ENCODE assay signal across 8 mouse cellular contexts in the genomic region with DNA sequence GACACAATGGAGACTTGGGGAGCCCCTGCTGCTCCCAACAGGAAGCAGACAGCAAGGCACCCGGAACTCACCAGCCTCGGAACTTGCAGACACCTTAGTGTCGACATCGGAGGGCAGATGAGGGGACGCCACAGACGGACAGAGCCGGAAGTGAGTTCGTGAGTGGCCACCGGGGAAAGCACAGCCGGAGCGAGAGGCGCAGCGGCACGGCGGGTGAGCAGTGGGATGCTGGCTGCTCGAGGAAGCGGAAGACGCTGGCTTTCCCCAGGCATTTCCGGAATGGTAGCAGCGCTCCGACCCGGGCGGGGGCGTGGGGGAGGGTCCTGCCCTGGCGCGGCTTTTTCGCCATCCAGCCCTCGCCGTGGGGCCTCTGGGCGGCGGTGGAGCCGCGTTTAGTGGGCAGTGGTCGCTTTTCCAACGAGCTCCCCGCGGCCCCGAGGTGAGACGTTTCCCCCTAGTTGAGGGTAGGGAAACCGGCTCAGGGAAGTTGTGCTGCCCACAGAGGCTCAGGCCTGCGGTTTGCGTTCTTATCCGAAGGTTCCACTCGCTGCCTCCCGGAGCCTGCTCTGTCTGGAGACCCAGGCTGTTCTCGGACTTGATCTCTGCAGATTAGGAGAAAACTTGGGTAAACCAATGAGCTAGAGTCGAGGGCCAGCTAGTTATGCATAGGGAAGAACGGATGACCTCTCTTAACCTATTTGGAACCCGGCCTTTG. TPM values are rescaled to one million over a fixed set of nuclear protein-coding genes. Genes with fewer than 3 reads are reported as not detected.
A peak's percentile ranks its signal among the peaks of the same experiment; 100 is the strongest.
DNase-seq lines count a peak whose midpoint lies in the region; ATAC-seq and TF ChIP-seq lines count a peak whose summit lies in the region.

A gene (plus strand): TSS at position 120 of the 715 bp plus-strand sequence.
A gene (minus strand): TSS at position 227 of the 715 bp plus-strand sequence.

- H3K9ac ChIP-seq in ES-Bruce4 (ENCODE audit: low read depth, poor library complexity, severe bottlenecking), result peak within 1 kb of the TSS; percentile 91
- peak within 1 kb of the TSS; percentile 89 for H3K9ac ChIP-seq in forebrain, embryonic 13.5 days
- H3K9ac ChIP-seq in liver, postnatal 0 days (replicated peaks), result peak within 1 kb of the TSS; percentile 95
- H3K9ac ChIP-seq in neural tube, embryonic 14.5 days (replicated peaks; ENCODE audit: low read depth, low read length), result peak within 1 kb of the TSS; percentile 76

- H3K4me3 ChIP-seq in ES-Bruce4 (ENCODE audit: low read depth, low read length), result peak within 1 kb of the TSS; percentile 87
- peak within 1 kb of the TSS; percentile 78 for H3K4me3 ChIP-seq in forebrain, embryonic 13.5 days
- peak within 1 kb of the TSS; percentile 88 for H3K4me3 ChIP-seq in liver, postnatal 0 days (ENCODE audit: low read depth, low read length)
- H3K4me3 ChIP-seq in neural tube, embryonic 14.5 days (ENCODE audit: low read depth, low read length), result peak within 1 kb of the TSS; percentile 52

- TF ChIP-seq CTCF in ES-Bruce4 (IDR thresholded peaks at IDR 0.05; ENCODE audit: low read depth, low read length), result no peak
- TF ChIP-seq CTCF in liver, postnatal 0 days (IDR thresholded peaks at IDR 0.05; ENCODE audit: low read depth), result peak; percentile 39

- H3K27me3 ChIP-seq in ES-Bruce4 (ENCODE audit: control insufficient read depth, insufficient read depth, low read length, poor library complexity, severe bottlenecking), result no peaks in the 10 kb centered on the region
- no peaks in the 10 kb centered on the region for H3K27me3 ChIP-seq in forebrain, embryonic 13.5 days
- no peaks in the 10 kb centered on the region for H3K27me3 ChIP-seq in liver, postnatal 0 days (ENCODE audit: insufficient read depth, low read length)
- no peaks in the 10 kb centered on the region for H3K27me3 ChIP-seq in neural tube, embryonic 14.5 days (ENCODE audit: control insufficient read depth, insufficient read depth, low read length)

- intact Hi-C loops in heart, postnatal 10 days (cut with DNase I), result loop anchor here (2.0 kb wide), 1 partner anchor 26 kb away; a partner anchor contains a TSS

- TF ChIP-seq EP300 in ES-Bruce4 (IDR thresholded peaks at IDR 0.05; ENCODE audit: insufficient read depth, low read depth, low read length), result peak; percentile 81; the same call in 1 of the 2 replicates
- no peak; the same call in 1 of the 2 replicates for TF ChIP-seq EP300 in liver, postnatal 0 days (IDR thresholded peaks at IDR 0.05; ENCODE audit: low read depth)

- H3K4me2 ChIP-seq in forebrain, embryonic 13.5 days, result peak within 1 kb of the TSS; percentile 81
- H3K4me2 ChIP-seq in liver, postnatal 0 days (ENCODE audit: low read depth, low read length), result peak within 1 kb of the TSS; percentile 90
- H3K4me2 ChIP-seq in neural tube, embryonic 14.5 days (ENCODE audit: low read depth, low read length), result peak within 1 kb of the TSS; percentile 64

- DNase-seq in heart, postnatal 10 days, result peak; percentile 91 to 93
- DNase-seq in large intestine, adult 2 months (ENCODE audit: low read depth, low spot score), result peak; percentile 64
- peak; percentile 93 for DNase-seq in liver, postnatal 0 days
- peak; percentile 85 for DNase-seq in testis, postnatal 10 days (ENCODE audit: low spot score)

- peak within 1 kb of the TSS; percentile 76 for H3K27ac ChIP-seq in ES-Bruce4 (ENCODE audit: insufficient read depth, low read length)
- H3K27ac ChIP-seq in forebrain, embryonic 13.5 days, result peak within 1 kb of the TSS; percentile 92
- H3K27ac ChIP-seq in liver, postnatal 0 days (ENCODE audit: low read depth), result peak within 1 kb of the TSS; percentile 98
- H3K27ac ChIP-seq in neural tube, embryonic 14.5 days (ENCODE audit: low read depth, low read length), result peak within 1 kb of the TSS; percentile 88

- ATAC-seq in cerebellum, adult (ENCODE audit: insufficient number of reproducible peaks, low FRiP score, low TSS enrichment), result peak; percentile 94
- peak; percentile 97 for ATAC-seq in forebrain, embryonic 13.5 days
- ATAC-seq in liver, postnatal 0 days, result peak; percentile 98
- peak; percentile 97 for ATAC-seq in neural tube, embryonic 14.5 days (ENCODE audit: low read depth)

- TF ChIP-seq POLR2A in ES-Bruce4 (IDR thresholded peaks at IDR 0.05; ENCODE audit: insufficient read depth, low read length), result no peak

- peaks cover 12% of the 10 kb centered on the region for H3K36me3 ChIP-seq in ES-Bruce4 (ENCODE audit: control insufficient read depth, insufficient read depth, low read length, poor library complexity, severe bottlenecking)
- H3K36me3 ChIP-seq in forebrain, embryonic 13.5 days (ENCODE audit: poor library complexity, severe bottlenecking), result peaks cover 10% of the 10 kb centered on the region
- H3K36me3 ChIP-seq in liver, postnatal 0 days (replicated peaks; ENCODE audit: insufficient read depth, low read length), result peaks cover 3% of the 10 kb centered on the region; the same call in 1 of the 2 replicates
- 0 out of 2 replicates have a peak, but pooled peaks cover 2% of the 10 kb centered on the region for H3K36me3 ChIP-seq in neural tube, embryonic 14.5 days (ENCODE audit: control insufficient read depth, insufficient read depth, low read length)

- WGBS in forebrain, embryonic 13.5 days, result under 1% methylated on average over 49 of the region's 49 CpGs
- under 1% methylated on average over 49 of the region's 49 CpGs for WGBS in large intestine, adult 2 months
- WGBS in liver, postnatal 0 days (ENCODE audit: insufficient replicate concordance), result under 1% methylated on average over 48 of the region's 49 CpGs
- under 1% methylated on average over 49 of the region's 49 CpGs for WGBS in neural tube, embryonic 14.5 days

- peaks cover 3% of the 10 kb centered on the region for H3K4me1 ChIP-seq in ES-Bruce4 (ENCODE audit: control insufficient read depth, insufficient read depth, low read length)
- peaks cover 16% of the 10 kb centered on the region for H3K4me1 ChIP-seq in forebrain, embryonic 13.5 days
- peaks cover 17% of the 10 kb centered on the region for H3K4me1 ChIP-seq in liver, postnatal 0 days (ENCODE audit: insufficient read depth)
- peaks cover 7% of the 10 kb centered on the region for H3K4me1 ChIP-seq in neural tube, embryonic 14.5 days (ENCODE audit: control insufficient read depth, insufficient read depth, low read length)

- no peaks in the 10 kb centered on the region for H3K9me3 ChIP-seq in ES-Bruce4 (replicated peaks; ENCODE audit: control insufficient read depth, insufficient read depth, low read length, poor library complexity, severe bottlenecking)
- no peaks in the 10 kb centered on the region for H3K9me3 ChIP-seq in forebrain, embryonic 13.5 days (replicated peaks)
- no peaks in the 10 kb centered on the region for H3K9me3 ChIP-seq in liver, postnatal 0 days (ENCODE audit: low read length)
- H3K9me3 ChIP-seq in neural tube, embryonic 14.5 days (ENCODE audit: control insufficient read depth, low read length), result no peaks in the 10 kb centered on the region

RNA-seq across cellular contexts. Expression of the first gene that starts in this region (rescaled TPM):
- polyA plus RNA-seq in ES-Bruce4 (2011; ENCODE audit: insufficient read depth, insufficient read length, low read depth, missing spikeins), result 195 and 196 TPM in 2 replicates
- 62.7 and 65.2 TPM in 2 replicates for polyA plus RNA-seq in forebrain, embryonic 13.5 days (2015; fragmentation: Nextera tagmentation; extraction: Ambion mirVana)
- total RNA-seq in heart, postnatal 10 days (2021), result 10 to 100 TPM; 39.6 to 42.8 TPM
- polyA plus RNA-seq in large intestine, adult 2 months (2012; rRNA removed), result 48.6 and 58.8 TPM in 2 replicates
- polyA plus RNA-seq in liver, postnatal 0 days (2015; fragmentation: Nextera tagmentation; extraction: Ambion mirVana), result 17.1 and 17.8 TPM in 2 replicates
- 64.2 and 76.3 TPM in 2 replicates for polyA plus RNA-seq in neural tube, embryonic 14.5 days (2014; fragmentation: Nextera tagmentation; extraction: Ambion mirVana)

RNA-seq across cellular contexts. Expression of the second gene that starts in this region (rescaled TPM):
- polyA plus RNA-seq in ES-Bruce4 (2011; ENCODE audit: insufficient read depth, insufficient read length, low read depth, missing spikeins), result 2.6 and 3.4 TPM in 2 replicates
- polyA plus RNA-seq in forebrain, embryonic 13.5 days (2015; fragmentation: Nextera tagmentation; extraction: Ambion mirVana), result 2.5 and 3.5 TPM in 2 replicates
- total RNA-seq in heart, postnatal 10 days (2021), result under 1 TPM; 0.62 to 0.77 TPM
- polyA plus RNA-seq in large intestine, adult 2 months (2012; rRNA removed), result 2.6 and 3.4 TPM in 2 replicates
- polyA plus RNA-seq in liver, postnatal 0 days (2015; fragmentation: Nextera tagmentation; extraction: Ambion mirVana), result 13.6 and 14.9 TPM in 2 replicates
- 1.4 TPM in 1 of 2 replicates, not detected in the other for polyA plus RNA-seq in neural tube, embryonic 14.5 days (2014; fragmentation: Nextera tagmentation; extraction: Ambion mirVana)

Comparison
In these comparisons a context has a peak if more than half of its experiments do, and no peak if none do; other contexts are left out.
1. Peak in every context shown above with its lines: DNase-seq, ATAC-seq, H3K4me3 ChIP-seq and H3K27ac ChIP-seq.